Mouse (Mus musculus): Measurements from ENCODE around the gene Nuak1. TPM values are rescaled to one million over a fixed set of nuclear protein-coding genes. Genes with fewer than 3 reads are reported as not detected.

Nuak1 gene
- polyA plus RNA-seq, 1 experiment from 2014 or later, result 3.6 TPM

GRCm38 (mm10) chr10:84400037-84400681 lies 40.2 kb downstream of the Nuak1 start:
- no peak overlapping the region for H3K27ac ChIP-seq (ENCODE audit: low read length)
- WGBS, result 74% methylated on average over 7 of the region's 7 CpGs
- no peaks in the 10 kb centered on the region; the same call in 1 of the 2 replicates for H3K9me3 ChIP-seq (ENCODE audit: low read length)
- no peak overlapping the region for H3K4me2 ChIP-seq (replicated peaks; ENCODE audit: low read depth, low read length)
- H3K27me3 ChIP-seq (ENCODE audit: insufficient read depth, low read length), result no peaks in the 10 kb centered on the region
- no peaks in the 10 kb centered on the region for H3K36me3 ChIP-seq (ENCODE audit: insufficient read depth, low read length)
- ATAC-seq (ENCODE audit: low FRiP score, low TSS enrichment), result no peak
- no peak overlapping the region for H3K4me3 ChIP-seq (ENCODE audit: low read length)
- peaks cover 28% of the 10 kb centered on the region for H3K4me1 ChIP-seq (ENCODE audit: insufficient read depth, low read length)
- no peak overlapping the region for H3K9ac ChIP-seq (replicated peaks; ENCODE audit: low read length)

DNA sequence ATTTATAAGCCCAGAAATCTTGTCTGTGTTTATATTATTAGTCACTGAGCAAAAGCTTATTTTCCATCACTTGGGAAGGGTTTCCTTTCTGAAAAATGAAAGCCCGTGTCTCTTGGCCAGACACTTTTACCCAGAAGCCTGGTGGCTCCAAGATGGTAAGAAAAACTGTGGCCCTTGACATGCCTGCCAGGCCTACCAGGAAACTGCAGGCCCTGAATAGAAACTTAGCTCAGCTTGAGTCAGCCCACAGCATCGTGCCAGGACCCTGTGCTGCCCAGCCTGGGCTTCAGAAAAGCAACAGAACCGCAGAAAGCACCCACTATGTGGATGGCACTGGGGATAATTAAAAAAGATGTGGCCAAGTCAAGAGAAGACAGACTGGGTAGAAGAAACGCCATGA lies 43.1 kb downstream of the Nuak1 start:
- no peak overlapping the region for H3K4me2 ChIP-seq (replicated peaks; ENCODE audit: low read depth, low read length)
- ATAC-seq (ENCODE audit: low FRiP score, low TSS enrichment), result no peak
- no peak overlapping the region for H3K9ac ChIP-seq (replicated peaks; ENCODE audit: low read length)
- 75% methylated on average over 4 of the region's 4 CpGs for WGBS
- H3K4me3 ChIP-seq (ENCODE audit: low read length), result no peak overlapping the region
- no peaks in the 10 kb centered on the region for H3K27me3 ChIP-seq (ENCODE audit: insufficient read depth, low read length)
- peaks cover 28% of the 10 kb centered on the region for H3K4me1 ChIP-seq (ENCODE audit: insufficient read depth, low read length)
- no peaks in the 10 kb centered on the region; the same call in 1 of the 2 replicates for H3K9me3 ChIP-seq (ENCODE audit: low read length)
- no peaks in the 10 kb centered on the region for H3K36me3 ChIP-seq (ENCODE audit: insufficient read depth, low read length)
- no peak overlapping the region for H3K27ac ChIP-seq (ENCODE audit: low read length)

DNA sequence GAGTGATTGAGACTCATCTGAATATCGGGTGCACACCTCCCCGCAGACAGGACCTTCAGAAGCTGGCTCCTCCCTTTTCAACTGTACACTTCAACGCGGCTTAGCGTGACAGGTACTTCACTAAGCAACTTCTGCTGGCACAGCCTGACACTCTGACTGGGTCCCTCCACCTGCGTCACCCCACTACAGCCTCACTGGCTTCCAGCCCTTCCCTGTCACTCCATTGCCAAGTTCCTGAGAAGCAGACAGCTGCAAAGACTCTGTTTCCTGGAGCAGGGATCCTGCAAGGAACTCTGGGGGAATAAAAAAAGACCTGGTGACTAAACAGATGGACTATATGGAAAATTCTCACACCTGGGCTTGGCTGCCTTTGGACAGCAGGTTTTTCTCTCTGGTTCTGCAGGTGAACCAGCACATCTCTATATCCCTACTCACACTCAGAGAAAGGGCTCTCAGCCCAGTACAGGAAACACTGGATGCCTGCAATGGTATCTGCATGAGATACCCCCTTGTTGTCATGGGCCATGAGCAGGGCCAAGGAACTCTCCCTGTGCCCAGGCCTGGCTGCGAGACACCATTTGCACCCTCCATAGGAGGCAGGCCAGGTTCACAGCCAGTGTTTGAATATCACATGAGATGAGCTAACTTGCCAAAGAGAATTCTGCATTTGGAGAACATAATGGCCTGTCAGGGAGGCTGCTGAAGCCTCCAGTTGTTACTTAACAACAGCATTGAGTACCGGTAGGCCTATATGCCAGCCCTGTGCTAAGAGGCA lies 44.3 kb downstream of the Nuak1 start:
- Histone ChIP-seq H3K9me3 (ENCODE audit: low read length) (no peaks in the 10 kb centered on the region; the same call in 1 of the 2 replicates), H3K27ac (ENCODE audit: low read length) (no peak overlapping the region), H3K36me3 (ENCODE audit: insufficient read depth, low read length) (no peaks in the 10 kb centered on the region), H3K27me3 (ENCODE audit: insufficient read depth, low read length) (no peaks in the 10 kb centered on the region), H3K4me1 (ENCODE audit: insufficient read depth, low read length) (peaks cover 24% of the 10 kb centered on the region), H3K4me3 (ENCODE audit: low read length) (no peak overlapping the region), H3K9ac (replicated peaks; ENCODE audit: low read length) (no peak overlapping the region), H3K4me2 (replicated peaks; ENCODE audit: low read depth, low read length) (no peak overlapping the region)
- 73% methylated on average over 8 of the region's 8 CpGs for WGBS
- no peak for ATAC-seq (ENCODE audit: low FRiP score, low TSS enrichment)

DNA sequence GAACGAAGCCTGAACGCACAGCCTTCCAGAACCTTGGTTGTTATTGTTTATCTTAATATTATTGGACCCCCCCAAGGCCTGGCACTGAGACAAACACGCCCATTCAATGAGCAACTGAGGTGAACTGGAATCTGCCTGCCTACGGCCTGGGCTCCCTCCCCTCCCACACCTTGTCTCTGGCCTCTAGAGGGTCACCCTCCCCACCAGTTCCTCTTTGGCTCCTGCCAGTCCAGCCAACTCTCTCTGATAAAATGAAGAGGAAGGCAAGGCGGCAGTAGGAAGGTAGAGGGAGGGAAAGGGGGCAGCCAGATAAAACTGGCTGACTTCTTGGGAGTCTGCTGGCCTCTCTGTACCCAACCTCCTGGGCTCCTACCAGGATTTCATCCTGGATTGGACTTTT lies 45.1 kb downstream of the Nuak1 start:
- no peaks in the 10 kb centered on the region for H3K36me3 ChIP-seq (ENCODE audit: insufficient read depth, low read length)
- no peaks in the 10 kb centered on the region for H3K27me3 ChIP-seq (ENCODE audit: insufficient read depth, low read length)
- H3K9ac ChIP-seq (replicated peaks; ENCODE audit: low read length), result no peak overlapping the region
- ATAC-seq (ENCODE audit: low FRiP score, low TSS enrichment), result no peak
- no peaks in the 10 kb centered on the region; the same call in 1 of the 2 replicates for H3K9me3 ChIP-seq (ENCODE audit: low read length)
- H3K4me1 ChIP-seq (ENCODE audit: insufficient read depth, low read length), result peaks cover 24% of the 10 kb centered on the region
- no peak overlapping the region for H3K4me2 ChIP-seq (replicated peaks; ENCODE audit: low read depth, low read length)
- H3K4me3 ChIP-seq (ENCODE audit: low read length), result no peak overlapping the region
- 72% methylated on average over 5 of the region's 5 CpGs for WGBS
- H3K27ac ChIP-seq (ENCODE audit: low read length), result no peak overlapping the region

- ATAC-seq (ENCODE audit: low FRiP score, low TSS enrichment), result no peak
- no peak overlapping the region for H3K27ac ChIP-seq (ENCODE audit: low read length)
- no peak overlapping the region for H3K4me3 ChIP-seq (ENCODE audit: low read length)
- H3K36me3 ChIP-seq (ENCODE audit: insufficient read depth, low read length), result no peaks in the 10 kb centered on the region
- WGBS, result 92% methylated on average over 12 of the region's 12 CpGs
- H3K27me3 ChIP-seq (ENCODE audit: insufficient read depth, low read length), result no peaks in the 10 kb centered on the region
- no peaks in the 10 kb centered on the region for H3K9me3 ChIP-seq (ENCODE audit: low read length)
- H3K4me2 ChIP-seq (replicated peaks; ENCODE audit: low read depth, low read length), result no peak overlapping the region
- H3K9ac ChIP-seq (replicated peaks; ENCODE audit: low read length), result no peak overlapping the region
- H3K4me1 ChIP-seq (ENCODE audit: insufficient read depth, low read length), result peaks cover 33% of the 10 kb centered on the region
Measured at GRCm38 (mm10) chr10:84393881-84394280, 46.5 kb downstream of the Nuak1 start.

DNA sequence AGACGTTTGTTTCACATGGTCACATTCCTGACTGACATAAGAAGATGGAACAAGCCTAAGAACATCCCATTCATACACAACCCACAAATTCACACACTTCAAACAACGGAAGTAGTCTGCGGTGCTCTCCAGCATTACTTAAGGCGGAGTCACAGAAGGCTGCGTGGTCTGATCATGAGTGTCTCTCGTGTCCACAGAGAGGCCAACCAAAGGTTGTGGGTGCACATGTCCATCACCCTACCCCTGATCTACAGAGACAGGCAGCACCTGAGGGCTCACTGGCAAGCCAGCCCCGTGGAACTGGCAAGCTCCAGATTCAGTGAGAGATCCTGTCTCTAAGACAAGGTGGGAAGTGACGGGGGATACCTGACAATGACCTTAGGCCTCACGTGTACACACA lies 47.0 kb downstream of the Nuak1 start:
- Histone ChIP-seq H3K4me1 (ENCODE audit: insufficient read depth, low read length) (peaks cover 38% of the 10 kb centered on the region), H3K27ac (ENCODE audit: low read length) (no peak overlapping the region; the same call in 1 of the 2 replicates), H3K9me3 (ENCODE audit: low read length) (no peaks in the 10 kb centered on the region), H3K36me3 (ENCODE audit: insufficient read depth, low read length) (no peaks in the 10 kb centered on the region), H3K4me2 (replicated peaks; ENCODE audit: low read depth, low read length) (no peak overlapping the region), H3K4me3 (ENCODE audit: low read length) (no peak overlapping the region), H3K27me3 (ENCODE audit: insufficient read depth, low read length) (no peaks in the 10 kb centered on the region), H3K9ac (replicated peaks; ENCODE audit: low read length) (no peak overlapping the region)
- ATAC-seq (ENCODE audit: low FRiP score, low TSS enrichment), result no peak
- WGBS, result 75% methylated on average over 9 of the region's 9 CpGs

DNA sequence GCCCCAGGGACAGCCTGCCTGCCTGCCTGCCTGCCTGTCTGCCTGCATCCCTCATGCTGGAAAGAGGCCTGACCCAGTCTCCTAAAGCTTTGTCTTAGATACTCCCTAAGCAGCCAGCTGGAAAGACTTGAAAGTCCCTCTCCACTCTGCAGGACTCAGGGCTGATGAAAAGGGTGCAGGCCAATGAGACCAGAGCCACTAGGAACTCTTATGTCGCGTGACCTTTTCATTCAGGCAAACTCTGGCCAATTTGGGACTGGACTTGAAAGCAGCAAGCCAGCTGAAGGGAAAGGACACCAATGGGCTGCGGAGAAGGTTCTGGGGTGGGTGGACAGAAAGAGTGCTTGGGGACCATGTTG lies 47.7 kb downstream of the Nuak1 start:
- Histone ChIP-seq H3K27me3 (ENCODE audit: insufficient read depth, low read length) (no peaks in the 10 kb centered on the region), H3K4me1 (ENCODE audit: insufficient read depth, low read length) (peaks cover 45% of the 10 kb centered on the region), H3K27ac (ENCODE audit: low read length) (peak overlapping the region; percentile 57), H3K9ac (replicated peaks; ENCODE audit: low read length) (no peak overlapping the region), H3K4me3 (ENCODE audit: low read length) (no peak overlapping the region), H3K36me3 (ENCODE audit: insufficient read depth, low read length) (no peaks in the 10 kb centered on the region), H3K9me3 (ENCODE audit: low read length) (no peaks in the 10 kb centered on the region), H3K4me2 (replicated peaks; ENCODE audit: low read depth, low read length) (no peak overlapping the region)
- ATAC-seq (ENCODE audit: low FRiP score, low TSS enrichment), result no peak; the same call in 1 of the 2 replicates
- WGBS, result 81% methylated on average over 3 of the region's 3 CpGs

DNA sequence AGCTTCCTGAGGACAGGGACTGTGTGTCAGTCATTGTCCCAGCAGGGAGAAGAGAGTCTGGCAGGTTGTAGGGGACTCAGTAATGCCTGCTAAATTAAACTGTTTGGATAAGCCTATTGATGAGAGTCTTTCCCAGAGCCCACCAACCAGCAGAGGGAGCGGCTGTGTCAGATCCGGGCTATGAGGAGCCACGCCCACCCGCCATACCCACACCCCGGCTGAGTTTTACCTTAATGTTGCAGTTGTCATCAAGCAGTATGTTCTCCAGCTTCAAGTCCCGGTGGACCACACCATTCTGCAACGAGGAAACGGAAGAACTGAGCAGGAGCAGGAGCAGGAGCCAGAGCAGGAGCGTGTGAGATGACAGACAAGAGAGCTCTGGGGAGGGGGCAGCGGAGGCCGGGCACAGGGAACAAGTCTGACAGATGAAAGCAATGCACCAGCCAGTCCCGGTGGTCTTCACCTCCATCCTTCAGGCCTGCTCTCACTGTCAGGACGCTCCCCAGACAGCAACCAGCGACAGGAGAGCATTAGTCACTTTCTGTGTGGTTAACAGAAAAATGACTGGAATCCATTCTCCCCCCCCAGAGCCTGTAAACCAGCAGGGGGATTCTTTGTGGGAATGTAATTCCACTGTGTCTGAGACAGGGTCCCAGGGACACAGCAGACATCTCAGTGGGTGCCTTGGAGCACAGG lies 48.2 kb downstream of the Nuak1 start:
- Histone ChIP-seq H3K9me3 (ENCODE audit: low read length) (no peaks in the 10 kb centered on the region), H3K4me1 (ENCODE audit: insufficient read depth, low read length) (peaks cover 51% of the 10 kb centered on the region), H3K4me2 (replicated peaks; ENCODE audit: low read depth, low read length) (no peak overlapping the region), H3K27ac (ENCODE audit: low read length) (peak overlapping the region; percentile 57), H3K4me3 (ENCODE audit: low read length) (no peak overlapping the region), H3K27me3 (ENCODE audit: insufficient read depth, low read length) (no peaks in the 10 kb centered on the region), H3K9ac (replicated peaks; ENCODE audit: low read length) (no peak overlapping the region), H3K36me3 (ENCODE audit: insufficient read depth, low read length) (no peaks in the 10 kb centered on the region)
- ATAC-seq (ENCODE audit: low FRiP score, low TSS enrichment), result no peak
- WGBS, result 35% methylated on average over 14 of the region's 14 CpGs

GRCm38 (mm10) chr10:84389707-84390106 lies 50.7 kb downstream of the Nuak1 start:
- Histone ChIP-seq H3K9ac (replicated peaks; ENCODE audit: low read length) (no peak overlapping the region), H3K4me1 (ENCODE audit: insufficient read depth, low read length) (peaks cover 51% of the 10 kb centered on the region), H3K4me3 (ENCODE audit: low read length) (no peak overlapping the region), H3K27ac (ENCODE audit: low read length) (no peak overlapping the region), H3K36me3 (ENCODE audit: insufficient read depth, low read length) (no peaks in the 10 kb centered on the region), H3K9me3 (ENCODE audit: low read length) (no peaks in the 10 kb centered on the region), H3K4me2 (replicated peaks; ENCODE audit: low read depth, low read length) (no peak overlapping the region), H3K27me3 (ENCODE audit: insufficient read depth, low read length) (no peaks in the 10 kb centered on the region)
- WGBS, result 79% methylated on average over 5 of the region's 5 CpGs
- no peak for ATAC-seq (ENCODE audit: low FRiP score, low TSS enrichment)
